Comparison of ENCODE assay signal across 11 mouse cellular contexts in the genomic region with DNA sequence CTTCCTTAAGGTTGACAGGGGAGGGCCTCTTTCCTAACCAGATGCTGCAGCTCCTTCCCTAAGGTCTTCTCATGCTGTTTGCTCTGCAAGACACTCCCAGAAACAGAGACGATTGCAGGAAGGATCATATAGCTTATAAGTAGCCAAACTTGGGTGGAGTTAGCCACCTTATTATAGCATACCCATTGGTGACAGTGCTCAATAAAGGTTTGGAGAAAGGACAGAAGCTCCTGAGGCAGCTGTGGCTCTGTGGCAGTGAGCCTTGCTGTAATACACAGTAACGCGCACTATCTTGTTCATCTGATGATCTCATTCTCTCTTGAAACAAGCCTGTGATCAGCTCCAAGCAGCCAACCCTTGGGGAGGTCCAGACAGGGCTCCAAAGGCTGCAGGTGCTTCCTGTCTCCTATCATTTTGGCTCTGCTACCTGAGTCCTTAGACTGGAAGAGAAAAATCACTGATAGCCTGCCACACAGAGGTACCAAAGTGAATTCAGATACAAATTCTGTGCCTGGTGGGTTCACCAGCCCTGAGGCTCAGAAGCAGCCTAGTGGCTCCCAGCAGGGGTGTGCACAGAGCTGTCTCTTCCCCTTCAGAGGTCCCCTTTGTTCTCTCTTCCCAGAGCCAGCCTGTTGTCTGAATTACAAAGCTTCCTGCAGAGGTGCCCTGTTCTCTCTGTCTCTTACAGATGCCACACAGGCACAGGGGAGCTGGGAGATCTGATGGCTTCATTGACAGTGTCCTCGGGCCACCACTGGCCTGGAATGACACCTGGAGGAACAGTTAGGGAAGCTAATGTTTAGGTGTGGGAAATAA. TPM values are rescaled to one million over a fixed set of nuclear protein-coding genes. Genes with fewer than 3 reads are reported as not detected.
"Had no signal": no experiment of that assay in that cellular context is flagged by ENCODE, and none has a peak within 500 bp of the region (broad histone marks: within the 10 kb centered on the region; RNA-seq: fewer than 3 reads in every experiment).

No protein-coding gene starts in this region.

- H3K27me3 ChIP-seq: limb, embryonic 13.5 days; midbrain, embryonic 15.5 days had no signal

- H3K4me2 ChIP-seq: limb, embryonic 13.5 days; midbrain, embryonic 15.5 days had no signal

- H3K4me3 ChIP-seq: layer of hippocampus, adult 2 months; limb, embryonic 13.5 days; midbrain, embryonic 15.5 days had no signal

- H3K27ac ChIP-seq: layer of hippocampus, adult 2 months; limb, embryonic 13.5 days; liver, embryonic 14.5 days; midbrain, embryonic 15.5 days had no signal

- H3K9me3 ChIP-seq: midbrain, embryonic 15.5 days had no signal

- DNase-seq: kidney, postnatal 10 days; kidney, postnatal 4 days; left cerebral cortex, postnatal 4 days; lung, adult 18-20 months; right cerebral cortex, adult 18-20 months; right cerebral cortex, postnatal 25 days had no signal

- ATAC-seq: midbrain, embryonic 15.5 days had no signal

- H3K9ac ChIP-seq: limb, embryonic 13.5 days; liver, embryonic 14.5 days; midbrain, embryonic 15.5 days had no signal

- H3K36me3 ChIP-seq: limb, embryonic 13.5 days; midbrain, embryonic 15.5 days had no signal

RNA-seq across cellular contexts. Expression of gene Kcnmb1, which starts 54.2 kb away (rescaled TPM):
- total RNA-seq: liver, adult 2 months had no signal
